Mouse (Mus musculus): ENCODE measurements around the gene Enoph1.

The Enoph1 gene

DNA sequence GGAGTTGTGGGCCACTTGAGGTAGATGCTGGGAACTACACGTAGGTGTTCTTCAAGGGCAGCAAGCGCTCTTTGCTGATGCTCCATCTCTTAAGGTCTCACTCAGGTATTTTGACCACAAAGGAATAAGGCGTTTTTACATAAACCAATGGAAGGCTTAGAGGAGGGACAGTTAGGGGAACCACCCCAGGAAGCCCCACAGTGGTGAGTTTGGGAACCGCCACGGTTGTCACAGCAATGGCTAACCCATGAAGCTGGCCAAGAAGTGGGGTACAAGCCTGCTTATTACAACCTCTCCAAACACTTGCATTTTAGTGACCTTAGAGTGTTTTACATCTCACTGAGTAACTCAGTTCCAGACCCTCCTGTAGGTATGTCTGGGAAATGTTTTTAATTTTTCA, 31.8 kb downstream of the Enoph1 start:
- DNase-seq (ENCODE audit: extremely low spot score, low read depth, low spot score) = no peak

DNA sequence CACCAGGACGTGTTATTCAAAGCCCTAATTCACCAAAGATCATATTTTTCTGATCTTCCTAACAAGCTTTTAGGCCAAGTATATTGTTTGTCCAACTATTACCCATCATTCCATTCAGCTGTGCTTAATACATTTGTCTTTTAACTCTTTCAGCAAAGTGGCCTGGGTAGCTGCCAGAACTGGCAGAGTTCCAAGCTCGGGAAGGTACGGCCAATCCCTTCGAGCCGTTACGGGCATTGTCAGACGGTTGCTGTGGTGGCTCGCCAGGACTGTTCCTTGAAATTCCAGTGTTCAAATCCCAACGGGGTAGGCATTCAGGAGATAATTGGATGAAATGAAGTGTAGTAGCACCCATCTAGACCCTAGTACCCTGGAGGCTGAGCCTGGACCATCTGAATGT, 32.8 kb downstream of the Enoph1 start:
- no peak for DNase-seq (ENCODE audit: extremely low spot score, low read depth, low spot score)

DNA sequence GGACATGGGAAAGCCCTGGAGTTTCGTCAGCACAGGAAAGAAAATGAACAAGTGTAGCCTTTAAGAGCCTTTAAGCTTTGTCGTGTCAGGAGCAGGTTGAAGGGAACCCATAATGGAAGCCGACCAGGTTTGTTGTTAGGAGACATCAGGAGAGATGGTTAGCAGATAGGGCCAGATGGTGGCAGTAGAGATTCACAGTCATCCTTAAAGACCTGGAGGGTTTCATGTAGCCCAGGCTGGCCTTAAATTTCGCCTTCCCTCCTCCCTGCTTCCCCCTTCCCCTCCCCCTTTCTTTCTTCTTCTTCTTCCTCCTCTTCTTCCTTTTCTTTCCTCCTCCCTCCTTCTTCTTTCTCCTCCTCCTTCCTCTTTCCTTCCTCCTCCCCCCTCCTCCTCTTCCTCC, 34.8 kb downstream of the Enoph1 start:
- no peak for DNase-seq (ENCODE audit: extremely low spot score, low read depth, low spot score)

DNA sequence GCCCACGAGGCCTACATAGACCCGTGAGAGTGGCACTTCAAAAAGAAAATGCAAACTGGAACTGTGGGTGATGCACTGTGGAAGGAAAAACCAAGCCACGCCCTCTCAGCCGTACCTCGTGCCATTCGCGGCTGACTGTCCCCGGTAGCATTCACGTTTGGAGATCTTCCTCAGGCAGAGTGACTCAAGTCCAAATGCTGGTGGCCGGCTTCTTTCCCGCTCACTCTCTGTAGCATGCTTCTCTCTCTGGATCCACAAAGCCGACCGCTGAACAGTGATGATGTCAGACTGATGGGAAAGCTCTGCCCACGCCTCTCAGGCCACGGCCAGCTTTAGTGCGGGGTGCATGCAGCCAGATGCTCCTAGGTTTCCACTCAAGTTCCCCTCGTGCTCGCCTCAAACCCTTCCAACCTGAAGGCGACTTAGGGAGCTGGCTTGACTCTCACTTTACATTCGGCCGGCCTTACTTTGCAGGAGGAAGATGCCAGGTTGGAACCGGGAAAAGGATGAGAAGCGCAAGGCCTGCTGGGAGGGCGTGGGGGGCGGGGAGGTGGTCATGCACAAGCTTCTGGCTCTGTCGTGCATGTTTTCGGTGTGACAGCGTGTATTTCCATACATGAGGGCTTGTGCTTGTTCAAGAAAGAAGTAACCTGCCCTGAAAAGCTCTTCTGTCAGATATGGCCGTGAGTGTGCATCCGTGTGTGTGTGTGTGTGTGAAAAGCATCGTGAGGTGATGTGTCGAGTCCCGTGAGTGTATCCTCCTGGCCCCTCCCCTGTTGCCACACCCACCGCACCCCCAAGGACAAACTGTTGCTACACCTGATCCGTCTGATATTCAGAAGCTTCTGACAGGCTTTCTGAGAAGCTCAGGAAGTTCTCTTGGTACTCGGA, 39.5 kb downstream of the Enoph1 start:
- DNase-seq (ENCODE audit: extremely low spot score, low read depth, low spot score) = no peak

DNA sequence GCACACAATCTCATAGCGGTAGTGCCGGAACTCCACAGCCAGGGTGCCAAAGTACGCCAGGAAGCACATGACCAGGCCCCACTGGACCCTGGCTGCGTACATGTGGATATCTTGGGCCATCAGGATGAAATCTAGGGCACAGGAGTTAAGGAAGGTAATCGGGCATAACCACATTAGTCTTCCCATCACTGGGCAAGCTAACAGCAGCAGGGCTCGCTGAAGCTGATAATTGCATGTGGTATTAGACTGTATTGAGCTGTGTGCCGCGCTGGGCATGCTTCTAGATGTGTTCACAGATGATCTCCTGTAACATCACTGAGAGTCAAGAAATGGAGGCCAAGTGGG, 40.1 kb downstream of the Enoph1 start:
- DNase-seq (ENCODE audit: extremely low spot score, low read depth, low spot score) = no peak

DNA sequence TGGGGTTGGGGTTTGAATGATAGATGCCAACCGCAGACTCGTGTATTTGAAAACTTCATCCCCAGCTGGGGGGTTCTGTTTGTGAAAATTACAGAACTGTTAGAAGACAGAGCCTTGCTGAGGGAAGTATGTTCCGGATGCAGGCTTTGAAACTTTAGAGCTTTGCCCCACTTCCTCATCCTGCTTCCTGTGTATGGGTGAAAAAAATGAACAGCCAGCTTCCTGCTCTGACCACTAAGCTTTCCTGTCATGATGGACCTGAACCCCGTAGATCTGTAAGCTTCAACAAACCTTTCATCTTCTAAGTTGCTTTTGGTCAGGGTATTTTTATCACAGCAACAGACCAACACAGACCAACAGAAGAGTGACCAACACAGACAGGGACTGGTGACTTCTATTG, 42.2 kb downstream of the Enoph1 start:
- DNase-seq (ENCODE audit: extremely low spot score, low read depth, low spot score) = no peak

DNA sequence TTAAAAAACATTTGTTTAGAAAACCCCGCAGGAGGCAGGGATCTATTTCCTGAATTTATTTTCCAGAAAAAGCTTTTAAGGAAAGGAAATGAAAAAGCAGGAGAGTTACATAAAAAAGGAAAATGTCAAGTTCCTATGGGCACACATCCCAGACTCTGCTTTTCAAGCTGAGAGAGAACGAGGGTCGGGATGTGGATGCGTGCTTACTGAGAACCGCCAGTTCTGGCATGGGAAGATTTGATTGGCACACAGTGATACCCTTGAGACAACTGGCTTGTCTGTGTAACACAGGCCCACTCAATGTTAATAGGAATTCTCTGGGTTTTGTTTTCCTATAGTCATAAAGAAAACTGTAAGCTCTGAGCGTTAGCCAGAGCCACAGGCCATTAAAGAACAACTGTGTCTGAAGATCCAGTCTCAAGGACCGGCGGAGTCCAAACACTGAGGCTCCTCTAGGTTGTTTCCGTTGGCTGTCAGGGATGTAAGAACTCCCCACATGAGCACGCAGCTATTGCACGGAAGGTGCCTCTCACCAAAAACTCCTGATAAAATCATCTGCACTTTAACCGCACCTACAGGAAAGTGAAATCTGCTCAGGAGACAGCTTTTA, 44.3 kb downstream of the Enoph1 start:
- no peak for DNase-seq (ENCODE audit: extremely low spot score, low read depth, low spot score)

DNA sequence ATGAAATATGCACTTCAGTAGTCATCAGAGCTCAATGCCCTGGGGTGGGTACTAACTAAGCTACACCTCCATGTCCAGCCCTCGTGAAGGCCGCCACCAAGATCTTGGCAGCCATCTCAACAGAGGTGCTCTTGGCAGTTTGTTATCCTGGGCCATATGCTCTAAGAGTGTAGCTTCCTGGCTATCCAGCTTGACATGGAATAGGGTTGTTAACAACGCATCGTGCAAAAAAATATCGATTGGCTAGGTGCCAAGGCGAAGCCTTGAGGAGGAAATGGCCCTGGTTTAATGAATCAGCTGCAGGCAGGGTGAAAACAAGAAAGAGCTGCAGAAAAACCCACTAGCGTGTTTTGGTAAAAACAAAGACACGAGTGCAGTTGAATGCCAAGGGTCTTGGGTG, 45.3 kb downstream of the Enoph1 start:
- no peak for DNase-seq (ENCODE audit: extremely low spot score, low read depth, low spot score)

DNA sequence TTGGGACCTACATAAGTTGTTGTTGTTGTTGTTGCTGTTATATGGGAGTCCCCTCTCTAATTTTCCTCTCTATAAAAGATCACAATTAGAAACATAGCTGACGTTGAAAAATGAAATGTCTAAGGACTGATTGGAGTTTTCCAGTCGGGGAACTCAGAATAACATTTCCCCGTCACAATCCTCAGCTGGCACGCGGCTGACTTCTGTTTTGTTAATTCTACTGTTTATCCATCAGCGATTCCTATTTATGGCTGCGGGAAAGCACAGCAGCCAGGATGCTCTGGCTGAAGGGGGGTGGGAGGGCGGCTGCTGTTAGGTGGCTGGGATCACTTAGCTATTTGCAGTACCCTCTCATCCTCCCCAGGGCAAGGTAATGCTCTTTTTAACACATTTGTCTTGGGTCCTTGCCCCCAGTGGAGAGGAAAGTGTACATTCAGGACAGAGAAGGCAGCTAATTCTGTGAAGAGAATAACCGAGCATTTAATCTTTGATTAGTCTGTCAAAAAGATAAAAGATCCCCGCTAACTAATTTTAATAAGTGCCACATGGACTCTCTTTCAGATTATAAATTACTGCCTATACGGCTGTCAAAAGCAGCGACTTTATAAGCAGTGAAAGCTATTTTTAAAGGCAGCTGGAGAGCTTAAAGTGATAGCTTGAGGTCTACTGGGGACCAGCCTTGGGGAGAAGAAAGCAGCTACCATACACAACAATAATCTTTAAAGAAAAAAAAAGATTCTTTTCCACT, 50.9 kb downstream of the Enoph1 start:
- DNase-seq (ENCODE audit: extremely low spot score, low read depth, low spot score) = no peak

DNA sequence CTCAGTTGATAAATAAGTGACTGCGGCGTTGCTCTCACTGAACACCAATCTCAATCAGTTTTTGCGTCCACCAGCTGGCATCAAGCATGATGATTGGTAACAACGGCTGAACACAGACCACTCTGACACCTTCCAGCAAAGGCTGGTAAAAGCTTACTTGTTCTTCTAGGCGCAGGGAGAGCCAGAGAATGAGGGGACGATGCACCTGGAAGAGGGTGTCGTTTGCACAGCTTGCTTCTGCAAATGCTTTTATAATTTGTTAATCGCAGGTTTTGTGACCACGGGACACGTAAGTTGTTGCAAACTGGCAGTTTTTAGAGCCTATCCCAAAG, 51.4 kb downstream of the Enoph1 start:
- DNase-seq (ENCODE audit: extremely low spot score, low read depth, low spot score) = no peak

DNA sequence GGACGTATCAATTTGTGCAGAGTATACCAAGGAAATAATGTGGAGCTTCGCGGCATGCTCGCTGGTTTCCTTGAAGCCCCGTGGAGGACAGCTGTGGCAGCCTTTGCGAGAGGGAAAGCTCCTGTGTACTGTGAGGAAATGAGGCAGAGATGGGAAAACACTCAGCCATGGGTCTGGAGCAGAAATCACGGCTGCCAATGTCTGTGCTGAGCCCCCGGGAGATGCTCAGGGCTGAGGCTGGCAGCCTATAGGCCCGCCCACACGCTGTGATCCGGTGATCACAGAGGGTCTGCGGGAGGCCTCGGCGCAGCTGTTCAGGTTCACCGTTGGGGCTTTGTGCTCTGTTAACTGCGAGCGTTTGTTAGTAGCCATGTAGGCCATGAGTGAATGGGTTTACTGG, 51.8 kb downstream of the Enoph1 start:
- DNase-seq (ENCODE audit: extremely low spot score, low read depth, low spot score) = no peak

DNA sequence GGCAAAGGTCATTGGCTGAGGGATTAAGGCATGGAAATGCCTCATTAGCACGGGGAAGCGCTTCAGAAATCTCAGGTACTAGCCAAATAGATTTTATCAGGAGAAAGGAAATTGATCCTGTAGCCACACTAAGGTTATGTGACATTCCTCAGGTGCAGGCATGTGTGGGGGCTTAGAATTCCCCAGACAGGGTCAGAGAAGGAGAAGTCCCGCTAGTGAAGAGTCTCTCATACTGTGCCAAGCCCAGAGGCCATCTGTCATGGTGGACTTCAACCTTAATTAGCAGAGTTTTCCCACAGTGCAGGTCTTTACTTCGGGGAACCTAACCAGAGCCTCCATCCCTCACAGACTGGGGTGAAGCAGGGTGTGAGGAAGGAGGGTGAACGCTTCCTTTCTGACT, 57.2 kb downstream of the Enoph1 start:
- no peak for DNase-seq (ENCODE audit: extremely low spot score, low read depth, low spot score)

DNA sequence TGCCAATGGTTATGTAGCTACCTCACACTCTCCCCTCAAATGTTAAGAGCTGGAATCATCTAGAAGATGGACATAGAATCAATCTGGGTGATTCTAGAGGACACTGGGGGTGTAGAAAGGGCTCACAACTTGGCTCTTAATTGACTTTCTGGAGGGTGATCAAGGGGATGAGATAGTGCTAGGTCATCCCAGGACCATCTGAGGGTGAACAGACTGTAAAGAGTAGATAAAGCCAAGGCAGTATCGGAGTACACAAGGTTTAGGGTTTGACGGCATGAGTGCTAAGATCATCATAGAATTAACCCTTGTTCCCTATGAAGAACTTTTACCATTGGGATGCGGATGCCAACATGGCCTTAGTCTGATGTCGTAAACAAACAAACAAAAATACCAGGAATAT, 58.2 kb downstream of the Enoph1 start:
- DNase-seq (ENCODE audit: extremely low spot score, low read depth, low spot score) = no peak

DNA sequence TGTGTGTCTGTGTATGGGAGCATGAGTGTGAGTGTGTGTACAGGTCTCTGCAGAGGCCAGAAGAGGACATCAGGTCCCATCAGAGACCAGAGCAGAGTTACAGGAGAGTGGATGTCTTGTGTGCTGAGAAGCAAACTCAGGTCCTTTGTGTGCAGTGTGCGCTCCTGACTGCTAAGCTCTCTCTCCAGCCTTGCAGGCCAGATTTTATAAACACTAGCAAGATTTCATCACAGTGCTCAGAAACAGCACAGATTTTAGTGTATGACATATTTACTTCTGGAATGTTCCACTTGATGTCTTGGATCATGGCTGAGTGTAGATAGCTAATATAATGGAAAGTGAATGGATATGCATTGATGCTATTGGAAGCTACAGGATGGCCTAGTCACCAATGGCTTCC, 62.6 kb downstream of the Enoph1 start:
- DNase-seq (ENCODE audit: extremely low spot score, low read depth, low spot score) = no peak

DNA sequence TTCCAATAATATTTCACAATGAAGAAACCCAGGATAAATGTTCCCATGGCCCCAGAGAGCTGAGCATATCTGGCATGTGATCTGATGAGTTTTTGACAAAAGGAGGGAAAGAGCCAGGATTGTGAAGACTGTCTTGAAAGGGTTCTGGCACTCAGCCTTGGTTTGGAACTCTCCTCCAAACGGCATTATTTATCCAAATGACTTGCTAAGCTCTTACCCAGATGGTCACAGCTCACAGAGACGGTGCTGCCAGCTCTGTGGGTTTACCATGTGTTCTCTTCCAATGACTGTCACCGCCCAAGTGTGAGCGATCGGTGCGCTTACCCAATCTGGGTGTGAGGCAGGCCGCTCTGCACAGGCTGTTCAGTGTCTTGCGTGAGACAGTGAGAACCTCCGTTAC, 69.1 kb downstream of the Enoph1 start:
- DNase-seq (ENCODE audit: extremely low spot score, low read depth, low spot score) = no peak

DNA sequence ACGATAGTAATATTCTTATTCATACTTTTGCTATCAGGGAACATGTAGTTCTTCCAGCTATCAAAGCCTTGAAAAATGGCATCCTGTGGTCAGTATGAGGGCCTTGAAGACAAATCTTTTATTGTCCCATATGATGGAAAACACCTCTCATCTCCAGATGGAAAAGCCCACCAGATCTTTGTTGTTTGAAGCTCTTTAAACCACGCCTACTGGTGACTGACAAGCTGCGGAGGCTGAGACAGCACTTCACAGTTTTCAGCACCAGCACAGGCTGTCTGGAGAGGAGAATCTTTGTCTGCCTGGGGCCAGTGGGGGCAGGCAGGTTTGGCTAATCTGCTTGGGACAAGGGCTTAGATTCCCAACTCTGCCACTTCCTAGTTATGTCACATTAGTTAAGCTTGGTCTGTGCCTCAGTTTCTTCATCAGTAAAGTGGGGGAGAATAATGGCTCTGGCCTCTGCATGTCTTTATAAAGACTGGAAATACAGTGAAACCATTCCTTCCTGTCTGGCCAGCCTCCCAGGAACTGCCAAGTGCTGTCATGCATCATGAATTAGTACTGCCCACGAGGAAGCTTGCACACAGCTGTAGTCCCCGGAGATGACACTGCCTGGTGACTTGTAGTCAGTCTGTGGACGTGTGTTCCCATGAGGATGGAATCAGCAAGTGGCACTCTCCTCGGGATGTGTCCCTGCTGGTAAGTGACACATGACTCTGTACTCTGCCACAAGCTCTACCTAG, 69.9 kb downstream of the Enoph1 start:
- no peak for DNase-seq (ENCODE audit: extremely low spot score, low read depth, low spot score)

DNA sequence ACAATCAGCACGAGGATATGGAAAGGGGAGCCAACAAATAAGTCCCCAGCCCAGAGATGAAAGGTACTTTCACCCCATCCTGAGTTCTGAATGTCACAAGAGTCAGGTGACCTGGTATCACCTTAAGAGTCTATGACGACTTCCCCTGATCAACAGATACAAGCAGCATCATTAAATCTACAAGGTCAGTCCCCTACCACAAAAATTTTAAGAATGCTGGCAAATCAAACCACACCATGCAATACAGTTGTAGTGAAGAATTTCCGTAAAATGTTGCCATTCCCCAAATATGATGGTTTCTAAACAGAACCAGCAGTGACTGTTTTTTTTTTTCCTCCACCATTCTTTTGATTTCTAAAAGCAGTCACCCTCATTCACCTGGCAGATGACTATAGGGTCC, 70.8 kb downstream of the Enoph1 start:
- no peak for DNase-seq (ENCODE audit: extremely low spot score, low read depth, low spot score)

DNA sequence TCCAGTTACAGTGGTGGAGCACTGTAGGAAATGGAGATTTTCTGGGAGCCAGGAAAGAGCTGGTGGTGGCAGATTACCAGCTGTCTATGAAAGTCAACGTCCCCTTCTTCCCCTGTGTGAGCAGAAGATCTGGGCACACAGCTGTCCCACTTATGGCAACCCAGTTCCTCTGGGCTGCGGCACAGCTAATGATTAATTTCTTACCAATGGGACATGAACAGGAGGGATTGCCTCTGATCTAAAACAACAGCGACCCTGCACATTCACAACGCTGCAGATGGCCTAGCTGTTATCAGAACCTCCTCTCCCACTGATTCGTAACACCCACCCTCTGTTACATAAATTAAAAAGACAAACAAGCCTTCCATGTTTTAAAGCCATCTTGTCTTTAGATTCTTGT, 73.6 kb downstream of the Enoph1 start:
- DNase-seq (ENCODE audit: extremely low spot score, low read depth, low spot score) = no peak

Data from hindlimb bud, embryonic 11.5 days (tissue).